Mouse (Mus musculus) CH12.LX (cell line): ENCODE results near the gene Timm44.

ENCODE experiments used
- CTCF ChIP-seq, 2 experiments: IDR thresholded peaks in 1 of 2; conservative IDR thresholded peaks in 1 of 2; 2 replicates each; pipeline ENCODE4 v1.5.1; 2011 to 2012; ENCODE audit warnings: low read depth in 2 of 2, low read length in 2 of 2, improper control_type of control experiment in 1 of 2, inconsistent platforms in 1 of 2, mild to moderate bottlenecking in 1 of 2, moderate library complexity in 1 of 2
- EP300 ChIP-seq: IDR thresholded peaks from 2 replicates; pipeline ENCODE4 v1.6.1; 2011; ENCODE audit warnings: low read length, improper control_type of control experiment
- MAX ChIP-seq: IDR thresholded peaks from 2 replicates; pipeline ENCODE4 v1.6.1; 2011; ENCODE audit warnings: low read length, improper control_type of control experiment
- MXI1 ChIP-seq: IDR thresholded peaks from 2 replicates; pipeline ENCODE4 v1.6.1; 2011; ENCODE audit warnings: mild to moderate bottlenecking, low read depth, low read length, improper control_type of control experiment
- POLR2A ChIP-seq: IDR thresholded peaks from 2 replicates; pipeline ENCODE4 v1.6.1; 2011; ENCODE audit warnings: low read depth, mild to moderate bottlenecking, improper control_type of control experiment, low read length
- UBTF ChIP-seq: IDR thresholded peaks from 2 replicates; pipeline ENCODE4 v1.6.1; 2012; ENCODE audit warnings: low read depth, mild to moderate bottlenecking, inconsistent platforms, low read length, improper control_type of control experiment, moderate library complexity
- USF2 ChIP-seq: conservative IDR thresholded peaks from 2 replicates; pipeline ENCODE4 v1.6.1; 2011; ENCODE audit warnings: low read depth, low read length, improper control_type of control experiment
- ZMIZ1 ChIP-seq: IDR thresholded peaks from 2 replicates; pipeline ENCODE4 v1.6.1; 2012; ENCODE audit warnings: low read depth, mild to moderate bottlenecking, inconsistent platforms, low read length, improper control_type of control experiment

DNA sequence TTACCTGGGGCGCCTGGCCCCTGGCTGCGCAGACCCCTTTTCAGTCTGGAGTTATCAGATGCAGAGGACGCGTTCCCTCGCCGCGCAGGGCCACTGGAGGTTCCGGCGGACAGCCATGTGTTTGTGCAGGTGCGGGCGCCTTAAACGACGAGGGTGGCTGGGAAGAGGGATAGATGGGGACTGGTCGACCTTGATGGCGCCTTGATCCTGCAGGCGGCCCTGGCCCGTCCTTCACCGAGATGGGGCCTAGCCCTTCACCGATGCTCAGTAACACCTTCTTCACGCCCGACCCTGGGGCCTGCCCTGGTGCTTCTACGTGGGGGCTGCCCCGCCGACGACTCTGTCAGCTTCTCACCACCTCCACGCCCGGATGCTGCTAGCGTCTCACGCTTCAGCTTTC, 26.5 kb downstream of the Timm44 start:
- TF ChIP-seq CTCF (conservative IDR thresholded peaks at IDR 0.05 in 1 of 2, IDR thresholded peaks at IDR 0.05 in 1 of 2; ENCODE audit: low read depth in 2 of 2, low read length in 2 of 2) = no peak
- no peak for TF ChIP-seq EP300
- no peak for TF ChIP-seq POLR2A
- no peak for TF ChIP-seq MAX
- no peak for TF ChIP-seq ZMIZ1
- no peak for TF ChIP-seq UBTF
- TF ChIP-seq MXI1 = no peak
- TF ChIP-seq USF2 = no peak
